Comparison of ENCODE assay signal across 13 mouse cellular contexts in the genomic region with DNA sequence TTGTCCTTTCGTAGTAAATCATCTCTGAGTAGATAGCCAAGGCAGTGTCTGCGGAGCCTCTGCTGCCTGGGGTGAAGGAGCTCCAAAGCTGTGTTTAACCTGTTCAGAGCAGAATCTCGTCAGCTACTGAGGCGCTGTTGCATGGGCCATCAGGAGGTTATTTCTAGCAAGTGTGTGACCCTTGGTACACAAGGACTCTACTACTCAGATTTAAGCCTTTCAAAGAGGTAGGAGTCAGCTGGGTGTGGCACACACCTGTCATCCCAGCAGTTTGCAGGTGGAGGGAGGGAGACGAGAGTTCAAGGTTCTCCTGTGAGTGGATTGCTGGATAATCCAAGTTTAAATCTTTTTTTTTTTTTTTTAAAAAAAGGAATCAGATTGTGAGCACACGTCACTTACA.
"Had no signal": no experiment of that assay in that cellular context is flagged by ENCODE, and none has a peak within 500 bp of the region (broad histone marks: within the 10 kb centered on the region; RNA-seq: fewer than 3 reads in every experiment).

No protein-coding gene starts in this region.

- H3K4me3 ChIP-seq: left cerebral cortex, adult 2 months; limb, embryonic 15.5 days; liver, embryonic 12.5 days; midbrain, embryonic 12.5 days had no signal

- DNase-seq: kidney, adult 18-20 months; kidney, postnatal 14 days; lung, embryonic 14.5 days; lung, postnatal 10 days; right cerebral cortex, postnatal 14 days; thymus, adult 2 months; thymus, postnatal 25 days had no signal

- ATAC-seq: liver, embryonic 12.5 days had no signal

- H3K9ac ChIP-seq: limb, embryonic 15.5 days; liver, embryonic 12.5 days; lung, embryonic 14.5 days; midbrain, embryonic 12.5 days had no signal

- H3K27me3 ChIP-seq: limb, embryonic 15.5 days; liver, embryonic 12.5 days; megakaryocyte, embryonic 14.5 days; midbrain, embryonic 12.5 days had no signal

- H3K27ac ChIP-seq: left cerebral cortex, adult 2 months; limb, embryonic 15.5 days; liver, embryonic 12.5 days; macrophage; midbrain, embryonic 12.5 days had no signal

- H3K4me2 ChIP-seq: limb, embryonic 15.5 days; liver, embryonic 12.5 days; lung, embryonic 14.5 days; midbrain, embryonic 12.5 days had no signal

- H3K9me3 ChIP-seq: limb, embryonic 15.5 days; liver, embryonic 12.5 days; megakaryocyte, embryonic 14.5 days; midbrain, embryonic 12.5 days had no signal
